28 mouse cellular contexts compared by ENCODE assay signal in the genomic region with DNA sequence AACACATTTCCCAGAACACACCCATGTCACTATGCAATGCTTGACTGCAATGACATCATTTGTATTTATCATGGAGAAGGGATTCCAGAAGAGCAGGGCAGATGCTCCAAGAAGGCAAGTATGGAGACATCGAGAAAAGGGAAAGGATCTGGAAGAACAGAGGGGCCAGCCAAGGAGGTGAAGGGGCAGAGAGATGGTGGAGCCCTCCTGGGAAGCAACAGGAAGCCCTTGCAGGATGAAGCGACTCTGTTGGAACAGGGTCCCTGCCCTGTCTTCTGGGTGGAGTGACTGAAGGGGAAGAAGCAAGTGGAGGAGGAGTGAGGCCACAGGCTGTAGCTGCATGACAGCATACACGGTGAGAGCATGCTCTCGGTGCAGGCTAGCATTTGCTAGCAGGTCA.
A peak's percentile ranks its signal among the peaks of the same experiment; 100 is the strongest.
DNase-seq lines count a peak whose midpoint lies in the region; ATAC-seq and TF ChIP-seq lines count a peak whose summit lies in the region.
"Had no signal": no experiment of that assay in that cellular context is flagged by ENCODE, and none has a peak within 500 bp of the region (broad histone marks: within the 10 kb centered on the region; RNA-seq: fewer than 3 reads in every experiment).

No protein-coding gene starts in this region.

- no peak overlapping the region for H3K4me2 ChIP-seq in heart, embryonic 11.5 days
- H3K4me2 ChIP-seq in lung, postnatal 0 days (replicated peaks; ENCODE audit: low read depth, low read length) = no peak overlapping the region
- H3K4me2 ChIP-seq: embryonic facial prominence, embryonic 13.5 days; embryonic facial prominence, embryonic 15.5 days; forebrain, embryonic 12.5 days had no signal

- TF ChIP-seq EP300 in lung, postnatal 0 days (IDR thresholded peaks at IDR 0.05) = no peak

- DNase-seq in heart, adult 11 months = peak; percentile 91
- no peak for DNase-seq in heart, postnatal 4 days
- DNase-seq in heart, adult 8-10 months (ENCODE audit: low spot score) = no peak
- peak; percentile 15 for DNase-seq in lung, postnatal 0 days (ENCODE audit: low spot score)
- DNase-seq in lung, postnatal 36 days = no peak
- no peak for DNase-seq in embryonic facial prominence, embryonic 10.5 days (ENCODE audit: low spot score)
- DNase-seq in kidney, adult 8-10 months = no peak
- DNase-seq: adrenal gland, adult 8-10 months; adrenal gland, postnatal 14 days; adrenal gland, postnatal 36 days; B cell, adult 2 months; cerebellum, adult 11-12 months; cerebellum, adult 2 months; cerebellum, adult 9-10 months; cerebellum, postnatal 10 days; cerebellum, postnatal 25 days had no signal

- H3K9ac ChIP-seq in heart, embryonic 11.5 days (ENCODE audit: low read depth, low read length) = 0 out of 2 replicates have a peak overlapping the region, but pooled peaks have one; percentile 16
- no peak overlapping the region for H3K9ac ChIP-seq in lung, postnatal 0 days (replicated peaks; ENCODE audit: low read depth)
- H3K9ac ChIP-seq: embryonic facial prominence, embryonic 13.5 days; embryonic facial prominence, embryonic 15.5 days; forebrain, embryonic 12.5 days had no signal

- no peaks in the 10 kb centered on the region for H3K9me3 ChIP-seq in heart, embryonic 11.5 days (replicated peaks; ENCODE audit: control insufficient read depth, low read length)
- no peaks in the 10 kb centered on the region for H3K9me3 ChIP-seq in lung, postnatal 0 days (ENCODE audit: low read length)
- H3K9me3 ChIP-seq in embryonic facial prominence, embryonic 10.5 days = no peaks in the 10 kb centered on the region
- H3K9me3 ChIP-seq: embryonic facial prominence, embryonic 13.5 days; embryonic facial prominence, embryonic 15.5 days; G1E had no signal

- peaks cover 8% of the 10 kb centered on the region; the same call in 1 of the 2 replicates for H3K4me1 ChIP-seq in heart, embryonic 11.5 days (ENCODE audit: control insufficient read depth, insufficient read depth, low read length)
- H3K4me1 ChIP-seq in lung, postnatal 0 days (ENCODE audit: insufficient read depth, low read depth, low read length) = no peaks in the 10 kb centered on the region
- H3K4me1 ChIP-seq in embryonic facial prominence, embryonic 10.5 days = peaks cover 52% of the 10 kb centered on the region
- H3K4me1 ChIP-seq: embryonic facial prominence, embryonic 15.5 days had no signal

- no peaks in the 10 kb centered on the region for H3K36me3 ChIP-seq in heart, embryonic 11.5 days (ENCODE audit: control insufficient read depth, insufficient read depth, low read length)
- no peaks in the 10 kb centered on the region for H3K36me3 ChIP-seq in lung, postnatal 0 days (ENCODE audit: insufficient read depth, low read length)
- H3K36me3 ChIP-seq in embryonic facial prominence, embryonic 10.5 days (replicated peaks) = 0 out of 2 replicates have a peak, but pooled peaks cover 8% of the 10 kb centered on the region
- H3K36me3 ChIP-seq: embryonic facial prominence, embryonic 15.5 days; forebrain, embryonic 12.5 days had no signal

- ATAC-seq in heart, embryonic 11.5 days (replicated peaks; ENCODE audit: insufficient number of reproducible peaks, low FRiP score, low TSS enrichment) = no peak
- ATAC-seq in lung, postnatal 0 days = no peak
- ATAC-seq: activated CD4-positive, CD25-positive, alpha-beta regulatory T cell, adult 4 months; CD4-positive, CD25-positive, alpha-beta regulatory T cell, adult 4 months; forebrain, embryonic 14.5 days; Patski had no signal

- H3K4me3 ChIP-seq in heart, embryonic 11.5 days (ENCODE audit: low read depth, low read length) = no peak overlapping the region
- H3K4me3 ChIP-seq in lung, postnatal 0 days (ENCODE audit: low read depth, low read length) = no peak overlapping the region
- H3K4me3 ChIP-seq in embryonic facial prominence, embryonic 10.5 days = no peak overlapping the region
- H3K4me3 ChIP-seq: embryonic facial prominence, embryonic 13.5 days; embryonic facial prominence, embryonic 15.5 days; erythroblast, embryonic 14.5 days; forebrain, embryonic 10.5 days; forebrain, embryonic 12.5 days had no signal

- H3K27me3 ChIP-seq in heart, embryonic 11.5 days (ENCODE audit: control insufficient read depth, insufficient read depth, low read length) = no peaks in the 10 kb centered on the region
- H3K27me3 ChIP-seq in lung, postnatal 0 days (replicated peaks; ENCODE audit: insufficient read depth, low read length) = no peaks in the 10 kb centered on the region
- H3K27me3 ChIP-seq in embryonic facial prominence, embryonic 10.5 days (replicated peaks; ENCODE audit: low read depth, poor library complexity, severe bottlenecking) = peaks cover 59% of the 10 kb centered on the region
- H3K27me3 ChIP-seq: CH12.LX; embryonic facial prominence, embryonic 15.5 days; Patski had no signal

- no peak overlapping the region for H3K27ac ChIP-seq in heart, embryonic 11.5 days (ENCODE audit: low read depth, low read length)
- no peak overlapping the region for H3K27ac ChIP-seq in lung, postnatal 0 days (ENCODE audit: low read length)
- 0 out of 2 replicates have a peak overlapping the region, but pooled peaks have one; percentile 22 for H3K27ac ChIP-seq in embryonic facial prominence, embryonic 10.5 days (replicated peaks)
- H3K27ac ChIP-seq: embryonic facial prominence, embryonic 13.5 days; embryonic facial prominence, embryonic 15.5 days; forebrain, embryonic 12.5 days had no signal

- TF ChIP-seq CTCF in lung, postnatal 0 days (IDR thresholded peaks at IDR 0.05) = no peak

- WGBS in heart, embryonic 11.5 days (ENCODE audit: insufficient replicate concordance) = 48% methylated on average over 4 of the region's 4 CpGs
- WGBS in lung, postnatal 0 days = 46% methylated on average over 4 of the region's 4 CpGs
- WGBS in embryonic facial prominence, embryonic 10.5 days = 72% methylated on average over 4 of the region's 4 CpGs

Comparison
In these comparisons a context has a peak if more than half of its experiments do, and no peak if none do; other contexts are left out.
1. DNase-seq: peak in heart, adult 11 months (single experiment) and lung, postnatal 0 days (single experiment); none in heart, postnatal 4 days (single experiment), heart, adult 8-10 months (single experiment), lung, postnatal 36 days (single experiment), embryonic facial prominence, embryonic 10.5 days (single experiment) and kidney, adult 8-10 months (0 of 2).